Mouse (Mus musculus) small intestine, adult 2 months (tissue): ENCODE measurements around the gene Dock10. TPM values are rescaled to one million over a fixed set of nuclear protein-coding genes. Genes with fewer than 3 reads are reported as not detected.
A peak's percentile ranks its signal among the peaks of the same experiment; 100 is the strongest.

Experiments
- H3K27ac ChIP-seq: fragments of 200-500 bp; 2 replicates; pipeline ENCODE4 v1.5.1; 2012; ENCODE audit warnings: low read depth, low read length, control low read depth, inconsistent platforms; ENCODE audit not compliant: insufficient read depth
- H3K27me3 ChIP-seq: fragments of 200-500 bp; 2 replicates; pipeline ENCODE4 v1.6.1; 2012; ENCODE audit warnings: mild to moderate bottlenecking, moderate library complexity, low read length, inconsistent platforms; ENCODE audit not compliant: control insufficient read depth, insufficient read depth
- H3K36me3 ChIP-seq: fragments of 200-500 bp; 2 replicates; pipeline ENCODE4 v1.6.1; 2012; ENCODE audit warnings: mild to moderate bottlenecking, low read length, control low read depth, inconsistent platforms; ENCODE audit not compliant: control insufficient read depth, insufficient read depth
- H3K4me1 ChIP-seq: fragments of 200-500 bp; 2 replicates; pipeline ENCODE4 v1.6.1; 2012; ENCODE audit warnings: low read length, inconsistent platforms, mixed read lengths; ENCODE audit not compliant: control insufficient read depth, insufficient read depth, insufficient read length
- H3K4me3 ChIP-seq: fragments of 200-500 bp; 2 replicates; pipeline ENCODE4 v1.5.1; 2012; ENCODE audit warnings: low read depth, mild to moderate bottlenecking, control low read depth, inconsistent platforms, low read length, moderate library complexity
- CTCF ChIP-seq: fragments of 200-500 bp; IDR thresholded peaks from 2 replicates; pipeline ENCODE4 v1.5.1; 2012; ENCODE audit warnings: low read depth, mild to moderate bottlenecking, control low read depth, inconsistent platforms, low read length, moderate library complexity, mixed read lengths; ENCODE audit not compliant: insufficient replicate concordance, insufficient read length; ENCODE audit errors: extremely low read depth
- POLR2A ChIP-seq: fragments of 200-500 bp; IDR thresholded peaks from 2 replicates; pipeline ENCODE4 v1.6.1; 2012; ENCODE audit warnings: low read depth, mild to moderate bottlenecking, control low read depth, inconsistent platforms, low read length, moderate library complexity
- WGBS: fragments of 180-500 bp; shearing (Covaris S2); methylation state at CpG from one replicate; pipeline ENCODE4 v1.1.7; 2018; 5-methylcytosine and 5-hydroxymethylcytosine counted together
- polyA plus RNA-seq: library from polyadenylated mRNA; depleted of rRNA; stranded (reverse); fragments of >200 nt; gene quantifications from 2 replicates; pipeline ENCODE4 v1.2.3, GENCODE M21; 2012

Dock10 gene
- polyA plus RNA-seq, 1 experiment = 1.7 TPM

DNA sequence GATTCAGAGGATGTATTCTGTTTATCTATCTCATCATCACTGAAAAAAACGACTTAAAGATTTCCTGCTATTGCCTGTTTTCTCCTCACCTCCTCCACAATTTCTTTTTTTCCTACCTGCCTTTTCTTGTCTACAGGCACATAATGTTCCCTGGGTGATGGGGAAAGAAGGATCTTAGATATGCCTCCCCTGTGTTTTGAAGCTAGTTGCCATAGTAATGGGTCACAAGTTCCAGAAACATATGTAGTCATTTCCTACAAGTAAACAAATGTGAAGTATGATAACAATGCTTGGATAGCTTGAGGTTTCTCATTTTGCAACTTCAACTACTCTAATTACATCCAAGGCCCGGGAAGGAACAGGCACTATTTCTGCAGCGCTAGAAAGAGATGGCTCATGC is 42.4 kb downstream of the Dock10 start:
- TF ChIP-seq POLR2A (no peak), CTCF (no peak)
- no peaks in the 10 kb centered on the region for H3K27me3 ChIP-seq
- no peaks in the 10 kb centered on the region for H3K4me1 ChIP-seq
- 51% methylated on average over 3 of the region's 3 CpGs for WGBS
- no peaks in the 10 kb centered on the region for H3K36me3 ChIP-seq
- H3K27ac ChIP-seq = no peak overlapping the region
- no peak overlapping the region for H3K4me3 ChIP-seq

DNA sequence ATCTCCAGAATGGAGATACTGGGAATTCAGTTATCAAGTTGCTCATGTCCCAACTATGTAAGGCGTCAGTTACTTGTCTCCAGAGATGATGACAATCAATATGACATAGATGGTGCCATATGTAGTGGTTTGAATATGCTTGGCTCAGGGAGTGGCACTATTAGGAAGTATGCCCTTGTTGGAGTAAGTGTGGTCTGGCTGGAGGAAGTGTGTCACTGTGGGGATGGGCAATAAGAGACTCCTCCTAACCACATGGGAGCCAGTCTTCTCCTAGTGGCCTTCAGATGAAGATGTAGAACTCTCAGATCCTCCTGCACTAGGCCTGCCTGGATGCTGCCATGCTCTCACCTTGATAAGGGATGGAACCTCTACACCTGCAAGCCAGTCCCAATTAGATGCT is 44.4 kb downstream of the Dock10 start:
- 87% methylated on average over 1 of the region's 1 CpGs for WGBS
- H3K36me3 ChIP-seq = no peaks in the 10 kb centered on the region
- no peaks in the 10 kb centered on the region for H3K4me1 ChIP-seq
- H3K27ac ChIP-seq = no peak overlapping the region
- no peaks in the 10 kb centered on the region for H3K27me3 ChIP-seq
- TF ChIP-seq CTCF (no peak), POLR2A (no peak)
- H3K4me3 ChIP-seq = no peak overlapping the region

DNA sequence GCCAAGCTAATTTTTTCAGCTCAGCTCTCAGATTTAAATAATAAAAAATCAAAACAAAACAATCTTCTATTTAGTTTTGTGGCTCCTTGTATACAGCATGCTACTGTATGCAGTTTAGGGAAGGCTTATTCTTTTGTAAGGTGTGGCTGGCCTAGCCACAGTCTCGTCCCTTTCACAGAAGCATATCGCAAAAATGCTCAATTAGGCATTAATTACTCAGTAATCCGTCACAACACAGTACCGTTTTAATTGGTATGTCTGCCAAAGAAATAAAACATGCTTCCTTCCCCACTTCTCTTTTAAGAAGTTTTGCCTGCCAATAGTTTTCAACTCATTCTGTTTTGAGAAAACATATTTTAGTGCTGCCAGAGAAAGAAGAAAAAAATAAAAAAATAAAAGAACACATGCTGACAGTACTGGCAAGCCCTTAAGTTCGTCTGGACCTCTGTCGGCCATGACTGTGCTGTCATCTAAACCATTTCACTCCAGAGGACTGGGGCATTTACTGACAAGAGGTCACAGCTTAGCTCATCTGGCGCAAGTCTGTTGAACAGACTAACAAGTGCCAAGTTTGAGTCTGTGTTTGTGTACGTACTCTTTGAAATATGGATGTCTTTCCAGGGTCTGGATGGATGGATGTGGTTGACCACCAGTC is 47.6 kb downstream of the Dock10 start:
- Histone ChIP-seq H3K4me3 (no peak overlapping the region), H3K4me1 (no peaks in the 10 kb centered on the region), H3K27me3 (no peaks in the 10 kb centered on the region), H3K36me3 (no peaks in the 10 kb centered on the region), H3K27ac (no peak overlapping the region)
- TF ChIP-seq CTCF (no peak), POLR2A (no peak)
- WGBS = 57% methylated on average over 8 of the region's 8 CpGs

DNA sequence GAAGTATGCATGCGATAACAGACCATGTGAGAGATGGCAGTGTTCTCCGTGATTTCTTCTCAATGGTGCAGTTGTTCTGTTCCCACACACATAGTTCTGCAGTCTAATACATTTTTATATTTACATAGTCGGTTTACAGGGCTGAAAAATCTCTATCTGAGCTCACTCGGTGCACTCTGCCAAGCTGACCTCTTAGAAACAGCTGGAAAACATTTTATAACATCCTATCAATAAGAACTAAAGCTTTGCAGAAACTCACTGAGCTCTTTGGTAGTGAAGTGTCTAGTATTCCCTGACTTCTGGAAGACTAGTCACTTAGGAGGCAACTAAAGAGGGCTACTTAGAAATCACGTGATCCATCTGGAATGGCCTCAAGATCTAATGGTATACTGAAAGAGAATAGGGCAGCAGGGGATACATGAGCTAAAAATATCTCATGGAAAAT is 48.2 kb downstream of the Dock10 start:
- Histone ChIP-seq H3K4me3 (no peak overlapping the region), H3K36me3 (no peaks in the 10 kb centered on the region), H3K27ac (no peak overlapping the region), H3K27me3 (no peaks in the 10 kb centered on the region), H3K4me1 (no peaks in the 10 kb centered on the region)
- TF ChIP-seq CTCF (no peak), POLR2A (no peak)
- 51% methylated on average over 5 of the region's 5 CpGs for whole genome bisulfite sequencing

DNA sequence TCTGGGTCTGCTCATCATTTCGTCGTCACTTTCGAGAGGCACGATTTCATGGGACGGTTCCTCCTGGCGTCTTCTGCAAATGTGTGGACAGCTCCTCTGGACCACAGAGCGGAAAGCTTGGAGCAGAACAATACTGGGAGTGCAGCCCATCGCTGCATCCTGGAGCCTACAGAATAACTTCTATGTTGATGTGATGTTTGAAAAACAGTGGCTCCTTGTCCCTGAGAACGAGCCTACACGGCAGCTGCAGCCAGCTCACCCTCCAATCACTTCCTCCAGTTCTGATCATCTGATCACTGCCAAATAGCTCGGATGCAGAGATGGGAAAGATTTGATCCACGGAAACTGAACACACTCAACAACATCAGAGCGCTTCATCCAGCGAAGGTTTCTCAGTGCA is 49.0 kb downstream of the Dock10 start:
- Histone ChIP-seq H3K27me3 (no peaks in the 10 kb centered on the region), H3K36me3 (no peaks in the 10 kb centered on the region), H3K4me3 (peak overlapping the region; percentile 40), H3K4me1 (no peaks in the 10 kb centered on the region), H3K27ac (peak overlapping the region; percentile 28; the same call in 1 of the 2 replicates)
- 72% methylated on average over 14 of the region's 14 CpGs for WGBS
- no peak for TF ChIP-seq POLR2A

DNA sequence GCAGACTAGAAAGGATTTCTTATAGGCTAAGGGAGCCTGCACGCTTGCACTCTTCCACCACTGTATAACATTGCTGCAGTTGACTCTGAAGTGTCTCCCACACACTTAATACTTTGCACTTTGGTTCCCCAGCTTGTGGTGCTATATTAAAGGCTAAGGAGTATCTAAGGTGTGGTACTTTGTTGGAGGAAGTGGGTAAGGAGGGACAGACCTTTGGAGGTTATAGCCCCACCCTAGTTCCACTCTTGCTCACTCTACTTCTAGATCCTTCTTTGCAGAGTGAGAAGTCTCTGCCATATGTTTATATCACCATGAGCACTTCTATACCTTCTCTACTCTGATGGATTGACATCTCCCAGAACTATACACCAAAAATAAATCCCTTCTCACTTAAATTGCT is 55.0 kb downstream of the Dock10 start:
- H3K27ac ChIP-seq = no peak overlapping the region
- H3K36me3 ChIP-seq = no peaks in the 10 kb centered on the region
- 74% methylated on average over 1 of the region's 1 CpGs for WGBS
- H3K27me3 ChIP-seq = no peaks in the 10 kb centered on the region
- H3K4me3 ChIP-seq = no peak overlapping the region
- no peaks in the 10 kb centered on the region for H3K4me1 ChIP-seq
- no peak for TF ChIP-seq CTCF
- TF ChIP-seq POLR2A = no peak

DNA sequence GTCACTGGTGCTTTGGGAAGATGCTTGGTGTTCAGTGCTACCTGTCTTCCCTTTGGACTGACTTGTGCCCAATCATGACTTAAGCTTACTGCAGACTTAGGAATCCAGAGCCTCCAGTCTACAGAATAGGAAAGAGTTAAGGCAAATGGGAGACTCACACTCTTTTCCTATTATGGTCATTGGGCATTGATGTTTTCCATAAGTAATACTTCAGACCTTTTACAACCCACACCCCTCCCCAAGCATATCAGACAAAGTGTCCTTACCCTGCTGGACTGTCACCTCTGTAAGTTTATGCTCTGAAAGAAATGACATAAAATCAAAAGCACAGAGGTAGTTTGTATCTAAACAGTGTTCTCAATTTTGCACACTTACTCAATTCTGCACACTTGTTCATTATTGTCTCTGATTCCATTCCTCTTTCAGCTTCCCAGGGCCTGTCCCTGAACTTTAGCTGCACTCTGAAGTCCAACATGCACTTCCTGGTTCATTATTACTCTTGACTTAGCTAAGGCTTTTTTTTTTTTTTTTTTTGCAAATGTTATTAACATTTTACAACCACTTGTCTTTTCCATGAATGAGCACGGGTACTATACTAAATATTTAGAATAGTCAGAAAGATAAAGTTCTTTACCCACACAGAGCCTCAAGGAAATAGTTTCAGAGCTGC is 82.2 kb downstream of the Dock10 start:
- H3K27me3 ChIP-seq = no peaks in the 10 kb centered on the region
- no peak overlapping the region for H3K27ac ChIP-seq
- H3K4me1 ChIP-seq = no peaks in the 10 kb centered on the region
- TF ChIP-seq CTCF = no peak
- TF ChIP-seq POLR2A = no peak
- H3K36me3 ChIP-seq = no peaks in the 10 kb centered on the region
- no peak overlapping the region for H3K4me3 ChIP-seq
- 7% methylated on average over 1 of the region's 1 CpGs for WGBS

DNA sequence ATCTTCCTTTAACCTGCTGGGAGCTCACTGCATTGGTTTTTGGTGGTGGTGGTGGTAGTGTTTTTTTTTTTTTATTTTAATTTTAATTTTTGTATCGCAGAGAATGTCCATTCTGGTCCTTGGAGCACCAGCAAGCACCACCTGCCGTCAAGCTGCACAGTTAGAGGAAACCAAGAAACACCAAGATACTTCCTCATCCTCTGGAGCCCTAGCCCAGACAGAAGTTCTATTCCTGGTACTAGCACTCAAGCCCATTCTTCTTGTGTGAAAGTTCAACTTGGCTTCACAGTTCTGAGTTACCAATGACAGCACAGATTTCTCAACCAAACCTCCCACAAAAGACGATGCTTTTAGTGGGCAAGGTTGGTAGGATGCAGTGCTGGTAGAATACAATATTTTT is 86.6 kb downstream of the Dock10 start:
- 72% methylated on average over 3 of the region's 3 CpGs for WGBS
- no peaks in the 10 kb centered on the region for H3K4me1 ChIP-seq
- TF ChIP-seq CTCF = no peak
- no peak for TF ChIP-seq POLR2A
- H3K27ac ChIP-seq = no peak overlapping the region
- no peaks in the 10 kb centered on the region for H3K27me3 ChIP-seq
- H3K4me3 ChIP-seq = no peak overlapping the region
- no peaks in the 10 kb centered on the region for H3K36me3 ChIP-seq
